Mouse (Mus musculus): ENCODE data around the gene Med8.

Gene Med8

DNA sequence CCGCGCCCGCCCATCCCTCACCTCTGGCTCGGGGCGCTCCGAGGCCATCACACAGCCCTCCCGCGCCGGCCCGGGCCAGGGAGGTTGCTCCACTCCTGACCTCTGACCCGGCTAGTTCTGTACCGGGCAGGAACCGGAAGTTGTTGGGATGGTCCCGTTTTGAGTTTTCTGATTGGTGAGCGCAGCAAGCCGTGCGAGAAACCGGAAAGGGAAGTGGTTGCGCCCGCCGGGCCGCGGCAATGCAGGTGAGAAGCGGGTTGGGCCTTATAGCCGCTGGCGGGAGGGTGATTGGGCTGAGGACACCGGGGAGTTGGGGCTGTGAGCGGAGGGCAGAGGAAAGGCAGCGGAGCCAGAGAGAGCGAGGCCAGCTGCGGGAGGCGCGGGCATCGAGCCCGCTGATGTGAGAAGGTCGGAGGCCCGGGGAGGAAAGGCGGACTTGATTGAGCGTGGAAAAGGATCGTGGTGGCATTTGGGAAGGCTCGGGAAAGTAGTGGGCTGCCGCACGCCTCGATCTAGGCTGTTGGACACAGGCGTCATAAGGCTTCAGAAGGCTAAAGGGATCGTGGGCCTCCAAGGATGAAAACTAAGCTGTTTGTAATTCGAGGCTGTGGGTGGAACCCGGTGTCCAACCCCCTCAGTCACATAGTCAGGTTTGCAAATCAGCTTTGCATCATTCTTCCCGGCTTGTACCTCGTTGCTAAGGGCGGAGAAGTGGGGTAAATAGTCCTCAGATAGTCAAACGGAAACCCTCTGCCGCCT, at the start of gene Med8, which contains the start of gene Szt2:
TSS of gene Med8 (plus strand) at position 196 of the 759 bp plus-strand sequence.
TSS of gene Szt2 (minus strand) at position 132 of the 759 bp plus-strand sequence.
- peak; percentile 74 for DNase-seq (ENCODE audit: low read depth)

DNA sequence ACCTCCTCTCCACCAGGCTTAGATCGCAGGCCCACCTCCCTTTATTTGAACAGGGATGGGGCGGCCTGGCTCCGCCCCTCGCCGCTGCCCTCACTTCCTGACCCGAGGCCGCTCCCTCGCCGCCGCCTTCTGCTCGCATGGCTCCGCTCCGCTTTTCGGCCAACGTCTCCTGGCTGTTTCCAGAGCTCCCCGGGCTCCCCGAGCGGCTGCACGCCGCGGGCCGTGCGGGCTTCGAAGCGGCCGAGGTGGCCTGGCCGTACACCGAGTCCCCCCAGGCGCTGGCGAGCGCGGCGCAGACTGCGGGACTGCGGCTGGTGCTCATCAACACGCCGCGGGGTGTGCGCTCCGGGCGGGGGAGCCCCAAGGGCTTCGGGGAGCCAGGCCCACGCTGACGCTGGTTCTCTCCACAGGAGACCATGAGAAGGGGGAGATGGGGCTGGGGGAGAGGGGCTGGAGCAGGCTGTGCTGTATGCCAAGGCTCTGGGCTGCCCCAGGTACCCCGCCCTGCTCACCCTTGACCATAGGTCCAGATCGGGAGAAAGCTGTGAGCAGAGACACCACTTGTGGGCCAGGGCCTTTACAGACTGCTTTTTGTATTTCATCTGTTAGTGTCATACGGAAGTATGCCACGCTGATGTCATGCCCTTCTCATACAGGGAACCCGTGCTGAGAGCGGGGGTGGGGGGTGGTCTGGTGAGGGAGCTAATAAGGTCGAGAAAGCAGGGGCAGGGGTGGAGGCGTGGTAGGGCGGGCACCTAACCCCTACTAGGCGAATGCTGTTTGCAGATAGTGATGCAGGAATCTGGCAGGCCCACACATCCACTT, 49.0 kb upstream of the Med8 start:
- DNase-seq (ENCODE audit: low read depth): peak; percentile 32

GRCm38 (mm10) chr4:118361451-118361850, 47.7 kb upstream of the Med8 start:
- DNase-seq (ENCODE audit: low read depth): no peak

DNA sequence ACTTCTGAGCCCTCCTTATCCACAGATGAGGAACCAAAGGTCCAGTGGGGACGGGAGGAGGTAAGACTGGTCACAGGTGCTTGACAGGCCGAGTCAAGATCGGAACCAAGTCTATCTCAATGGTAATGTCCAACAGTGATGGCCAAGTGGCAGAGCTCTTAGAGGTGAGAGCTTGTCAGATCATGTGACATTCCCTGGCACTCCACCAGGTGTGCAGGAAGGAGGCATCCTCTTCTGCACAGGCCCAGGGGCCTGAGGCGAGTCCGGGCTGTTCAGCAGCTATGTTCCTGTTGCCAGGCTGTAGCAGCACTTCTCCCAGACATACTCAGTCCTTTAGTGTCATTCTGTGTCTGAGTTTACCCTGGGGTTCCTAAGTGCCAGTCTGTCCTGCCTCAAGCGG, 46.3 kb upstream of the Med8 start:
- DNase-seq (ENCODE audit: low read depth): no peak

GRCm38 (mm10) chr4:118363985-118364384, 45.2 kb upstream of the Med8 start:
- no peak for DNase-seq (ENCODE audit: low read depth)

GRCm38 (mm10) chr4:118364641-118365040, 44.5 kb upstream of the Med8 start:
- DNase-seq (ENCODE audit: low read depth): no peak

- no peak for DNase-seq (ENCODE audit: low read depth)
Measured at GRCm38 (mm10) chr4:118365991-118366390, 43.1 kb upstream of the Med8 start.

- DNase-seq (ENCODE audit: low read depth): no peak
Measured at GRCm38 (mm10) chr4:118367551-118367950, 41.6 kb upstream of the Med8 start.

DNA sequence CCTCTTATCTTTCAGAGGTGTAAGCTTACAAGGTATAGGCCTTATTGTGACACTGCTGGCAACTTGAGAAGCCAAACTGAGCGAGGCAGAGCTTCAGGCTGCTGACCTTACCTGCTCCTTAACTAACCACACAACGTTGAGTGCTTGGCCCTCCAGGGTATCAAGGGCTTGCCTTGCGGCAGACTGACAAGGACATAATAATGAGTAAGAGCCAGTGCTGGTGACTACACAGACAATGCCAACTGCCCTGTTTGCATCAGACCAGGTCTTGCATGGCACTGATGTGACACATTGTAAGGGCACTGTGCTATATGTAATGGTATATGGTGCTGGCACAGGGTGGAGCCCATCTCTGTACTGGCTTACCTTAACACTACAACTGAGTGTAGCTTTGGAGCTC, 40.5 kb upstream of the Med8 start:
- DNase-seq (ENCODE audit: low read depth): no peak

DNA sequence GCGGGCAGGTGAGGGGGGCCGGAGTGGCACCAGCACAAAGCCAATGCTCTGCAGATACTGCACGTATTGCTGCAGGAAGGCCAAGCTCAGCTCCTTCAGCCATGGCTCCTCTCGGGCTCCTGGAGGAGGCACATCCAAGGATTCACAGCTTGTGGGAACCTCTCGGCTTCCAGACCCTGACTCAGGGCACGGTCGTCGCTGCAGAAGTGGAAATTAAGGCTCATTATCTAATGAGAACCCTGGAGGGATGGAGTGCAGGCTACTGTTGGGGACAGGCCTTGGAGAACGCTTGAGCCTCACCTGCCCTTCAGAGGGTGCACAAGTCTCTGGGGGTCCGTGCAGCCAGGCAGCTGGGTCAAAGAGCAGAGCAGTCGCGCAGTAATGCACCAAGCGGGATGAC, 37.3 kb upstream of the Med8 start:
- DNase-seq (ENCODE audit: low read depth): no peak

GRCm38 (mm10) chr4:118375999-118376398, 33.1 kb upstream of the Med8 start:
- no peak for DNase-seq (ENCODE audit: low read depth)

- DNase-seq (ENCODE audit: low read depth): no peak
Measured at GRCm38 (mm10) chr4:118383271-118383670, 25.9 kb upstream of the Med8 start.

DNA sequence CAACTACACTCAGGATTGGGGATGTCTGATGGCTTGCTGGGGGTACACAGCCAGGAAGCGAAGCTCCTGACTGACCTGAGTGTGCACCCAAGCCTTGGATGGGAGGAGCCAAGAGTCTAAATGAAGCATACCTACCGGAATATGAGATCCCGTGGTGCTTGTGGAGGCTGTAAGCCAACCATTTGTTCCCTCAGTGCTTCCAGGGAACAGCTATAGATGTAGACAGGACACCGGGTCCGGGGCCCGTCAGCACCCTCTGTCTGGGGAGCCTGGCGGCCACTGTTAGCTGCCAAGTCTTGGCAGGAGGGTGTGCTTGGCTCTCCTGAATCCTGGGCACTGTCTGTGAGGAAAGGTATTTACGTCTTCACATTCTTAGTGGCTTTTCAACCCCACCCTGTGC, 21.8 kb upstream of the Med8 start:
- DNase-seq (ENCODE audit: low read depth): no peak

- no peak for DNase-seq (ENCODE audit: low read depth)
Measured at GRCm38 (mm10) chr4:118390146-118390545, 19.0 kb upstream of the Med8 start.

- DNase-seq (ENCODE audit: low read depth): no peak
Measured at GRCm38 (mm10) chr4:118394505-118394904, 14.6 kb upstream of the Med8 start.

GRCm38 (mm10) chr4:118395289-118395688, 13.8 kb upstream of the Med8 start:
- no peak for DNase-seq (ENCODE audit: low read depth)

DNA sequence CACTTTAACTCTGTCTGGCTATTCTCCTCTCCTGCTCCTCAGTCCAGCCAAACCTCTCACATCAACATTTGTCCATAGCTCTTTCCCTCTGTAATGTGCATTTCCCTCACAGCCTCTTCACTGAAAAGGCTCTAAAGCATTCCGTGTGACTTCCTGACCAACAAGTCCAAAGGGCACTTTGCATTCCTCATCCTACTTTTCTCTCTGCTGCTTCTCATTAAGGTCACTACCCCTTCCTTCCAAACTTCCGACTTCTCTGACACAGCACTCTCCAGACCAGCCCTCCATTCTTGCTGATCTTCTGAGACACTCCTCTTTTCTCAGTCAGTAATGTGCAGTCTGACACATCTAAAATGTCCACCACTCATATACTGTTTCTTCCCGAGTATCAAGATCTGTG, 12.7 kb upstream of the Med8 start:
- no peak for DNase-seq (ENCODE audit: low read depth)

- DNase-seq (ENCODE audit: low read depth): no peak
Measured at GRCm38 (mm10) chr4:118398400-118398799, 10.7 kb upstream of the Med8 start.

DNA sequence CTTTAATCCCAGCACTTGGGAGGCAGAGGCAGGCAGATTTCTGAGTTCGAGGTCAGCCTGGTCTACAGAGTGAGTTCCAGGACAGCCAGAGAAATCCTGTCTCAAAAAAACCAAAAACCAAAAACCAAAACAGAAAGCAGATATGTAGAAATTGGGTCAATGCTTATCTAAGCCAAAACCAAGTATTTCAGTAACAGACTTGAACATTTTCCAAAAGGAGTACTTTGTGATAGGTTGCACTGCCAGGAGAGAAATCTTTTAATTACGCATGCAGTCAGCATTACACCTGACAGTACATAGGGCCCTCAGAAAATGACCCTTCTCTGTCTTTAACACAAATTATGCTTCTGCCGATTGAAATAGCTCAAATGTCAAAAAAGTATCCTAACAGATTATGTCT, 7.7 kb upstream of the Med8 start:
- DNase-seq (ENCODE audit: low read depth): no peak

DNA sequence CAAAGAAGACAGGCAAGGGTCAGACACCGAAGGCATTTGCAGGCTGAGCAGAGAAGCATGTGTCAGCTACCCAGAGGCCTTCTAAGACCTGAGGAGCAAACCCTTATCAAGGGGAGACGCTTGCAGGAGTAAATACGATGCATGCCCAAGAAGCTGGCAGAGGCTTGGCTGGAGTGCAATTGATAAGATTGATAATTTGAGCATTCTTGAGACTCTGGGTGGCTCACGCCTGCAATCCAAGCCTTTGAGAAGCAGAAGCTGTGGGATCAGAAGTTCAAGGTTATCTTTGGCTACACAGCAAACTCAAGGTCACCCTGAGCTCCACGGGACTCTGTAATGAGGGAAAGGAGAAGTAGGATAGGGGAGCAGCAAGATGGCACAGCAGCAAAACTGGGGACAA, 7.2 kb upstream of the Med8 start:
- no peak for DNase-seq (ENCODE audit: low read depth)

DNA sequence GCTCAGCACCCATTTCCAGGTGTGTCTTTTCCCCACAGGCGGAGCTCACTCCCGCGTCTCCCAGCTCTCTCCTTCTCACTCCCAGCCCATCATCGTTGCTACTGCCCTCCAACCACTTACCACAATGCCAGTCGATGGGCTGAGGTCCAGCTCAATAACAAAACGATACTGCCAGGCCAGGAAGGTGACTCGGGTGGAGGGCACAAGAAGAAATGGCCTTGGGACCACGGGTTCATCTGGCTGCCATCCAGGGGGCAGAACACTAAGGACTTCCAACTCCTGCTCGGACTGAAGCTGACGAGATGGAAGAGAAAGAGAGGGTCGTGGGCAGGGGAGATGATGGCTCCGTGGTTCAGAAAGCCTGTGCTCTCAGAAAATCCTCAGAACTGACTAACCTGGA, 6.4 kb upstream of the Med8 start:
- no peak for DNase-seq (ENCODE audit: low read depth)

GRCm38 (mm10) chr4:118410871-118411270, 1.7 kb downstream of the Med8 start:
- DNase-seq (ENCODE audit: low read depth): no peak

- DNase-seq (ENCODE audit: low read depth): no peak
Measured at GRCm38 (mm10) chr4:118413553-118413952, 4.4 kb downstream of the Med8 start.
